Mouse (Mus musculus): Measurements from ENCODE around the gene Dnaic2.

DNA sequence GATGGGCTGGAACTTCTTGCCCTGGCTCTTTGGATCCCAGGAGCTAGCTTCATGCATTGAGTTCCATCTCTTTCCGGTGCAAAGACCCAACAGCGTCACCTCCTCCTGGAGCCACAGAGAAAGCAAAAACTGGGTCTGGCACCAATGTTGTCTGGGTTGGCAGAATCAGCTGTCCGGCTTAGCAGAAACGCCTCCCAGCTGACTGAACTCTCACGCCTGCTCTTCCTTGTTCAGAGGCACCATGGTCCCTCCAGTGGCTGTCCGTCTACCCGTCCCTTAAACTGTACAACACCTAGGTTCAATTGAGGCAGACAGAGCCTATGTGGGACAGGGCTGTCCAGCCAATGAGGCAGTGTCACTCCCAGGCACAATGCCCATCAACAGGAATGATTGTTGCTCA is 70.0 kb downstream of the Dnaic2 start:
- TF ChIP-seq CTCF (IDR thresholded peaks at IDR 0.05; ENCODE audit: low read depth, low read length) (no peak), TAL1 (conservative IDR thresholded peaks at IDR 0.05; ENCODE audit: low read depth, low read length) (no peak), GATA1 (IDR thresholded peaks at IDR 0.05; ENCODE audit: borderline replicate concordance, low read length) (no peak), POLR2AphosphoS5 (IDR thresholded peaks at IDR 0.05; ENCODE audit: insufficient replicate concordance, low read depth, low read length) (no peak)
